ENCODE assay signal across 8 mouse cellular contexts in genomic region chr12:84222405-84222961, GRCm38 (mm10). TPM values are rescaled to one million over a fixed set of nuclear protein-coding genes. Genes with fewer than 3 reads are reported as not detected.
DNase-seq lines count a peak whose midpoint lies in the region; ATAC-seq and TF ChIP-seq lines count a peak whose summit lies in the region.

No protein-coding gene starts in this region.

- peaks cover 34% of the 10 kb centered on the region for H3K4me1 ChIP-seq in hindbrain, embryonic 15.5 days (replicated peaks)
- H3K4me1 ChIP-seq in limb, embryonic 10.5 days: peaks cover 31% of the 10 kb centered on the region
- H3K4me1 ChIP-seq in spleen, adult 2 months (ENCODE audit: control insufficient read depth, insufficient read depth, insufficient read length): peaks cover 3% of the 10 kb centered on the region; the same call in 1 of the 2 replicates

- H3K36me3 ChIP-seq in hindbrain, embryonic 15.5 days: no peaks in the 10 kb centered on the region
- H3K36me3 ChIP-seq in limb, embryonic 10.5 days: no peaks in the 10 kb centered on the region
- H3K36me3 ChIP-seq in spleen, adult 2 months (ENCODE audit: control insufficient read depth, insufficient read depth, low read length): no peaks in the 10 kb centered on the region

- intact Hi-C loops in gastrocnemius, adult 2 months (cut with DNase I): no loop called here

- TF ChIP-seq POLR2A in brain, embryonic 14.5 days (IDR thresholded peaks at IDR 0.05; ENCODE audit: borderline replicate concordance, extremely low read depth, insufficient read depth, insufficient read length, poor library complexity, severe bottlenecking): no peak
- TF ChIP-seq POLR2A in spleen, adult 2 months (IDR thresholded peaks at IDR 0.05; ENCODE audit: low read depth, low read length): no peak

- no peak for TF ChIP-seq CTCF in layer of hippocampus, adult 2 months (conservative IDR thresholded peaks at IDR 0.05)
- TF ChIP-seq CTCF in brain, embryonic 14.5 days (IDR thresholded peaks at IDR 0.05; ENCODE audit: borderline replicate concordance, extremely low read depth, insufficient read depth, insufficient read length): no peak
- no peak for TF ChIP-seq CTCF in gastrocnemius, adult 2 months (IDR thresholded peaks at IDR 0.05)
- no peak for TF ChIP-seq CTCF in spleen, adult 2 months (IDR thresholded peaks at IDR 0.05; ENCODE audit: extremely low read depth, insufficient read depth, insufficient read length, insufficient replicate concordance)

- no peaks in the 10 kb centered on the region for H3K9me3 ChIP-seq in hindbrain, embryonic 15.5 days
- no peaks in the 10 kb centered on the region for H3K9me3 ChIP-seq in limb, embryonic 10.5 days (replicated peaks)

- peak; percentile 29; the same call in 1 of the 2 replicates for ATAC-seq in hindbrain, embryonic 15.5 days (ENCODE audit: low FRiP score, low read depth)

- peak; percentile 26 to 35 for DNase-seq in layer of hippocampus, adult 2 months (ENCODE audit: low spot score in 2 of 2)
- no peak for DNase-seq in layer of hippocampus, adult 8-10 months (ENCODE audit: low spot score in 2 of 2)
- DNase-seq in brain, embryonic 14.5 days (ENCODE audit: low read depth): peak; percentile 83
- peak; percentile 72 for DNase-seq in gastrocnemius, adult 2 months
- DNase-seq in limb, embryonic 10.5 days (ENCODE audit: low spot score): peak; percentile 61
- DNase-seq in mesoderm, embryonic 11.5 days (ENCODE audit: low read depth, low spot score): peak; percentile 76
- DNase-seq in spleen, adult 2 months (ENCODE audit: low read depth in 1 of 2, low spot score in 2 of 2): peak; percentile 68 to 83

- H3K27ac ChIP-seq in layer of hippocampus, adult 2 months: peak overlapping the region; percentile 54; the same call in 1 of the 2 replicates
- H3K27ac ChIP-seq in gastrocnemius, adult 2 months: peak overlapping the region; percentile 81
- peak overlapping the region; percentile 5 for H3K27ac ChIP-seq in hindbrain, embryonic 15.5 days (replicated peaks)
- H3K27ac ChIP-seq in limb, embryonic 10.5 days: peak overlapping the region; percentile 58; the same call in 1 of the 2 replicates
- H3K27ac ChIP-seq in spleen, adult 2 months (ENCODE audit: insufficient read depth, low read length): peak overlapping the region; percentile 19; the same call in 1 of the 2 replicates

- 1% methylated on average over 17 of the region's 17 CpGs for WGBS in hindbrain, embryonic 15.5 days
- WGBS in limb, embryonic 10.5 days: 3% methylated on average over 17 of the region's 17 CpGs
- WGBS in spleen, adult 2 months: 5% methylated on average over 17 of the region's 17 CpGs

- peak overlapping the region; percentile 49 for H3K4me3 ChIP-seq in layer of hippocampus, adult 2 months
- peak overlapping the region; percentile 67 for H3K4me3 ChIP-seq in gastrocnemius, adult 2 months
- peak overlapping the region; percentile 28 for H3K4me3 ChIP-seq in hindbrain, embryonic 15.5 days
- peak overlapping the region; percentile 50 for H3K4me3 ChIP-seq in limb, embryonic 10.5 days
- peak overlapping the region; percentile 50; the same call in 1 of the 2 replicates for H3K4me3 ChIP-seq in spleen, adult 2 months (ENCODE audit: extremely low read depth, insufficient read depth, insufficient read length)

- no peaks in the 10 kb centered on the region for H3K27me3 ChIP-seq in hindbrain, embryonic 15.5 days
- H3K27me3 ChIP-seq in limb, embryonic 10.5 days (ENCODE audit: low read depth, poor library complexity, severe bottlenecking): peaks cover 14% of the 10 kb centered on the region
- no peaks in the 10 kb centered on the region for H3K27me3 ChIP-seq in spleen, adult 2 months (ENCODE audit: control insufficient read depth, insufficient read depth, low read length)

- no peak overlapping the region for H3K9ac ChIP-seq in hindbrain, embryonic 15.5 days

- peak overlapping the region; percentile 52 for H3K4me2 ChIP-seq in hindbrain, embryonic 15.5 days

RNA-seq across cellular contexts. Expression of gene Elmsan1, which starts 3.8 kb away (rescaled TPM):
- 10 to 100 TPM; 24.6 to 27.2 TPM for total RNA-seq in layer of hippocampus, adult 2 months (2021)
- 10 to 100 TPM; 21.6 to 28.5 (median 26.0) TPM for total RNA-seq in layer of hippocampus, adult 8-10 months (2022)
- 6.8 and 7.9 TPM in 2 replicates for polyA plus RNA-seq in brain, embryonic 14.5 days (2012; rRNA removed)
- total RNA-seq in gastrocnemius, adult 2 months (2021): 10 to 100 TPM; 10.2 to 11.9 TPM
- polyA plus RNA-seq in hindbrain, embryonic 15.5 days (2015; fragmentation: Nextera tagmentation; extraction: Ambion mirVana): 4.5 and 4.9 TPM in 2 replicates
- polyA plus RNA-seq in limb, embryonic 10.5 days (2016; fragmentation: Nextera tagmentation; extraction: Ambion mirVana): 9.2 and 10.7 TPM in 2 replicates
- polyA plus RNA-seq in spleen, adult 2 months (2012; rRNA removed): 30.6 and 36.4 TPM in 2 replicates

Comparison
In these comparisons a context has a peak if more than half of its experiments do, and no peak if none do; other contexts are left out.
1. DNase-seq: peak in layer of hippocampus, adult 2 months (2 of 2), brain, embryonic 14.5 days (single experiment), gastrocnemius, adult 2 months (single experiment), limb, embryonic 10.5 days (single experiment), mesoderm, embryonic 11.5 days (single experiment) and spleen, adult 2 months (2 of 2); none in layer of hippocampus, adult 8-10 months (0 of 2).
2. H3K27ac ChIP-seq: peak in every context shown above with its lines; median percentile 81 in gastrocnemius, adult 2 months; 58 in limb, embryonic 10.5 days; 54 in layer of hippocampus, adult 2 months; 19 in spleen, adult 2 months; 5 in hindbrain, embryonic 15.5 days.
3. Peak in every context shown above with its lines, with median percentiles within 50 percentile points of each other: H3K4me3 ChIP-seq.